Mouse (Mus musculus) stomach, adult 2 months (tissue): ENCODE results near the gene Gm34302. TPM values are rescaled to one million over a fixed set of nuclear protein-coding genes. Genes with fewer than 3 reads are reported as not detected.

Experiments
- polyA plus RNA-seq: library from polyadenylated mRNA; depleted of rRNA; stranded (reverse); fragments of >200 nt; gene quantifications from 2 replicates; pipeline ENCODE4 v1.2.3, GENCODE M21; 2012; rRNA removed

Gene Gm34302
- not detected in 2 replicates for polyA plus RNA-seq

GRCm38 (mm10) chr3:63483726-63484125 lies at the start of gene Gm34302:
Gene Gm34302 (minus strand): TSS chr3:63483879.

Other genes with a start within 250 kb of the Gm34302 start
- 0.01 TPM in 1 of 2 replicates, not detected in the other for gene Mme, start 242.3 kb downstream of the Gm34302 start, polyA plus RNA-seq